In the genomic region with DNA sequence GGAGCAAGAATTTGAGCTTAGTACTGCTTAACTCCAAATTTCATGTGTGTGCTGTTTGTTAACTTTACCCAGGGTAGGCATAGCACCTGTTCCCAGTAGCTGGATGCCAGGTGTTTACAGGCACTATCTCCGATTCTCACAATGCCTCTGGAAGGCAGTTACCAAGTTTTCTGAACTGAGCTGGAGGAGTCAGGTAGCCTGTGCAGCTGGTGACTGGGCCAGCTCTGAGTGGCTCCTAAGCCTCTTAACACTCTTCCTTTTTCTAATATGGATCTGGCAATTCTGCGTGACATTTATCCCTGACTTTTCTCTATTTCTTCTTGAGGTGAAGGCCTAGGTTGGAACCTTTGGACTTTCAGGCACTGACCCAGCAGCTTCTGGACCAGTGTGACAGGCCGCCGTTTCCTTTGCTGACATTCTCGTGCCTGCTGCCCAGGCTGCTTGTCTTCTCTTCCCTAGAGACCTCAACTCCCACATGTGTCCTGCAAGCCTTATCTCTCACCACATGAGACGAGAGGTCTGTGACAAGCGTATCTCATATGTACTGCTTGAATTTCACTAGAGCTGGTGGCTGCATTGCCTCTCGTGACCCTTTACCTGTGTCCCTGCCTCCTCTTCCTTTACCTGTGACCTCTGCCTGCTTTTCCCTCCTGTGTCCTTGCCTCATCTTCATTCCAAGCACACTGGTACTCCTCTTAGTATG, we compare ENCODE assay signal across 17 mouse cellular contexts. TPM values are rescaled to one million over a fixed set of nuclear protein-coding genes. Genes with fewer than 3 reads are reported as not detected.
DNase-seq lines count a peak whose midpoint lies in the region; ATAC-seq lines count a peak whose summit lies in the region.
"Had no signal": no experiment of that assay in that cellular context is flagged by ENCODE, and none has a peak within 500 bp of the region (broad histone marks: within the 10 kb centered on the region; RNA-seq: fewer than 3 reads in every experiment).

No protein-coding gene starts in this region.

- peak; percentile 53; the same call in 1 of the 2 replicates for ATAC-seq in erythroblast, adult 5-6 weeks (replicated peaks; ENCODE audit: low FRiP score, poor library complexity, severe bottlenecking)
- ATAC-seq in megakaryocyte progenitor cell, adult 5-6 weeks (replicated peaks; ENCODE audit: poor library complexity): peak; percentile 88

- DNase-seq in kidney, adult 9 months: peak; percentile 38
- DNase-seq in kidney, adult 11 months: no peak
- DNase-seq in c-Kit-positive CD71-negative TER-119-negative erythroid progenitor cells, embryonic 14.5 days (ENCODE audit: low read depth): peak; percentile 10
- no peak for DNase-seq in left cerebral cortex, adult 8-10 months (ENCODE audit: low spot score in 2 of 2)
- DNase-seq in cerebellum, adult 11 months: no peak
- DNase-seq: adrenal gland, adult 8-10 months; cerebellum, adult 11-12 months; cerebellum, postnatal 14 days; gastrocnemius, postnatal 10 days; heart, postnatal 14 days; layer of hippocampus, postnatal 36 days; lung, adult 18-20 months; lung, postnatal 14 days; right cerebral cortex, postnatal 25 days; thymus, adult 2 months had no signal

RNA-seq across cellular contexts. Expression of a gene that starts 40.4 kb away (rescaled TPM):
- 51.4 and 56.9 TPM in 2 replicates for total RNA-seq in erythroblast, adult 5-6 weeks (2015; ENCODE audit: low replicate concordance)
- 47.2 and 49.1 TPM in 2 replicates for total RNA-seq in erythroblast, adult 5-6 weeks (2017; ENCODE audit: low replicate concordance)
- 94.2 and 94.6 TPM in 2 replicates for total RNA-seq in megakaryocyte progenitor cell, adult 5-6 weeks (2015)
- 37.1 and 45.2 TPM in 2 replicates for total RNA-seq in megakaryocyte progenitor cell, adult 5-6 weeks (2017)
- 10 to 100 TPM; 61.4 to 70.4 (median 65.8) TPM for total RNA-seq in left cerebral cortex, adult 8-10 months (2022)

Comparison
In these comparisons a context has a peak if more than half of its experiments do, and no peak if none do; other contexts are left out.
1. DNase-seq: peak in kidney, adult 9 months (single experiment) and c-Kit-positive CD71-negative TER-119-negative erythroid progenitor cells, embryonic 14.5 days (single experiment); none in kidney, adult 11 months (single experiment), left cerebral cortex, adult 8-10 months (0 of 2) and cerebellum, adult 11 months (single experiment).